Mouse (Mus musculus): ENCODE data around the gene Maml3.

GRCm38 (mm10) chr3:52031327-52031726, 73.5 kb downstream of the Maml3 start:
- TF ChIP-seq CTCF (IDR thresholded peaks at IDR 0.05; ENCODE audit: control insufficient read depth, insufficient read depth, insufficient read length) (no peak), MAX (IDR thresholded peaks at IDR 0.05) (no peak), MYOD1 (IDR thresholded peaks at IDR 0.05; ENCODE audit: control insufficient read depth, insufficient read length, low read depth) (no peak), USF1 (IDR thresholded peaks at IDR 0.05; ENCODE audit: low read depth) (no peak)

Data from C2C12 (cell line).